Mouse (Mus musculus) spleen, adult 10 weeks (tissue): ENCODE measurements around the gene Gm5861. TPM values are rescaled to one million over a fixed set of nuclear protein-coding genes. Genes with fewer than 3 reads are reported as not detected.

Experiments used
- polyA plus RNA-seq: library from polyadenylated mRNA; stranded (reverse); fragments of 350-450 nt; fragmentation: Illumina TruSeq; extraction: RNeasy Lipid Tissue Mini Kit (QIAGEN cat#74804); gene quantifications from one replicate; pipeline ENCODE4 v1.2.3, GENCODE M21; 2015; ENCODE audit warnings: low replicate concordance; ENCODE audit not compliant: insufficient read depth

The Gm5861 gene
- not detected for polyA plus RNA-seq

DNA sequence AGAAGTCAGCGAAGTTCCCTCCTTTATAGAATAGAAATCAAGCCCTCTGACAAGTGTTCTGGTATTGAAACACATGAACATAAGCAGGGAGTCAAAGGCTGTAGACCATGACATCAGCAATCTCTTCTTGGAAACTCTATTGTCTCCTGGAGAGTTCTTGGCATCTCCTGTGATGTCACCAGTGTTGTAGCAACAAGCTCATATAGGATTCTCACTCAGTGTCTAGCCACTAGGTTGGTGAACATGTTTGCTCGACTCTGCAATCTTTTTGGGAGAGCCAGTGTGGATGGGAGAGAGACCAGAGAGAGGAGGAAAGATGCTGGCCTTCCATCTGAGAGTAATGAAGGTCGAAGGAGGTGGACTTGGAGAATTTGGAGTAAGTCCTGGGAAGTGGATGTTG, at the start of gene Gm5861:
Gene Gm5861, plus strand, starts transcription at position 301 of the 400 bp plus-strand sequence.

Other genes with a start within 250 kb of the Gm5861 start
- gene Gm8871, start 235.3 kb upstream of the Gm5861 start, polyA plus RNA-seq: not detected
- not detected for gene Gm8857, start 235.3 kb upstream of the Gm5861 start, polyA plus RNA-seq
- gene Gm8879, start 55.4 kb upstream of the Gm5861 start, polyA plus RNA-seq: not detected
- not detected for gene Gm8890, start 73.0 kb downstream of the Gm5861 start, polyA plus RNA-seq
- not detected for gene Speer1, start 158.4 kb downstream of the Gm5861 start, polyA plus RNA-seq
- not detected for gene Gm8897, start 233.3 kb downstream of the Gm5861 start, polyA plus RNA-seq